Mouse (Mus musculus) mature B cell (primary cell): ENCODE data around the gene Abi1.
"Not testable (repeated sequence)": the region's sequence is repeated elsewhere in the genome, so short reads cannot be mapped to it uniquely, and the experiment has no call there.

Source experiments
- in situ Hi-C: fragments of 300-500 bp; cut with MboI; formaldehyde crosslinking; loops from 2 replicates; pipeline ENCODE4 v1.14.3; 2019

The Abi1 gene

DNA sequence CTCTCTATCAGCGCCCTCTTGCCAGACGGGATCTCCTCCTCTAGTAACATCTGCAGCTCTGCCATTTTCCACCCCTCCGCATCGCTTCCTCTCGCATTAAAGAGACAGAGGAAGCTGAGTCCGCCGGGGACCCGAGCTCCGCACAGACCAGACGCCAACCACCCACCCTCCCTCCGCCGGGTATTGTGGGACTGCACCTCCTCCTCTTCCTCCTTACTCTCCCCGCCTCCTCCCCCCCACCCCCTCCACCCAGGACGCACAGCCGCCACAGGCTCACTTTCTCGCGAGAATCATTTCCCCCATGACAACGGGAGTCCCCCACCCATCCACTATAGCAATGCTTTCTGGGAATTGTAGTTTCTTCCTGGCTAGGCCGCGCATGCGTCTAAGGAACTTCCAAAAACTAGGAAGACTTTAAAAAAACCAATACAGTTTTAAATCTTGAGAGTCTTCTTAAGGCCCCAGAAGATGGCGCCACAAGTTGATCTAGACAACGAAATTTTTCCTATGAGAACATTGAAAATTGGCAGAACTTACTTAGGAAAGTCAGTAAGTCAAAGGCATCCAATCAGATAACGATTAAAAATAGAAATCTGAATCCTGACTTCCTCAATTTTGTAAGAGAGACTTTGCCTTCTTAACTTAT is at the start of gene Abi1:
TSS of gene Abi1 (minus strand) at position 241 of the 646 bp plus-strand sequence.
- in situ Hi-C loops, result no loop called here

- in situ Hi-C loops, result no loop called here
Measured at GRCm38 (mm10) chr2:23084540-23084939, 44.5 kb upstream of the Abi1 start.

- in situ Hi-C loops, result no loop called here
Measured at GRCm38 (mm10) chr2:23078588-23078987, 38.5 kb upstream of the Abi1 start.

- in situ Hi-C loops, result no loop called here
Measured at GRCm38 (mm10) chr2:23077693-23078092, 37.7 kb upstream of the Abi1 start.

DNA sequence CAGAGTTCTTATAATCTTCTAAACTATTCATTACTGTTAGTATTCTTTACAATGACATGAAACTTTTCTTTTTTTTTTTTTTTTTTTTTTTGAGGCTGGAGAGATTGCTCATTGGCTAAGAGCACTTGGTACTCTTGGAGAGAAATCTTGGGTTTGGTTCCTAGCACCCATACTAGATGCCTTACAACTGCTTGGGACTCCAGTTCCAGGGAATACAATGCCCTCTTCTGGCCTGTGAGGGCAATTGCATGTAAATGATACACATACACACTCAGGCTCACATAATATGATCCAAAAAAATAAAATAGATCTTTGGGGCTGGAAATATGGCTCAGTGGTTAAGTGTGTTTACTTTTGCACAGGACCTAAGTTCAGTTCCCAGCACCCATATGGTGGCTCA is 36.7 kb upstream of the Abi1 start:
- in situ Hi-C loops, result no loop called here

- in situ Hi-C loops, result no loop called here
Measured at GRCm38 (mm10) chr2:23075846-23076245, 35.8 kb upstream of the Abi1 start.

GRCm38 (mm10) chr2:23071406-23071805 is 31.4 kb upstream of the Abi1 start:
- in situ Hi-C loops, result no loop called here

DNA sequence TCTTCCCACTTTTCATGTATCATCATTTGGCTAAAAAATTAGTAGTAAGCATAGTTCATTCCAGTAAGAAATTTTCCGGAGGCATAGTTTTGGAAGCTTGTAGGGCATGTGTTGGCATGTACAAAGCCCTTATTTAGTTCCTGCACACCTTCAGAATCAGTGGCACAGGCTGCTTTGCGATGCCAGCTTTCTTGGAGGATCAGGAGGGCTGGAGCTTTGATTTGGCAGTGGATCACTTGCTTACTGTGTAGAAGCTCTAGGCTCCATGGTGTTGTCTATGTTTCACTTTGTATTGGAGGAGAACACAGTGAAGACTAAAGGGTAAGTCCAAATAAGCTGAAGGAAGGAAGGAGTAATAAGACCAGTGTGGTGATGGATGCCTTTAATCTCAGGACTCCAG is 30.4 kb upstream of the Abi1 start:
- in situ Hi-C loops, result no loop called here

DNA sequence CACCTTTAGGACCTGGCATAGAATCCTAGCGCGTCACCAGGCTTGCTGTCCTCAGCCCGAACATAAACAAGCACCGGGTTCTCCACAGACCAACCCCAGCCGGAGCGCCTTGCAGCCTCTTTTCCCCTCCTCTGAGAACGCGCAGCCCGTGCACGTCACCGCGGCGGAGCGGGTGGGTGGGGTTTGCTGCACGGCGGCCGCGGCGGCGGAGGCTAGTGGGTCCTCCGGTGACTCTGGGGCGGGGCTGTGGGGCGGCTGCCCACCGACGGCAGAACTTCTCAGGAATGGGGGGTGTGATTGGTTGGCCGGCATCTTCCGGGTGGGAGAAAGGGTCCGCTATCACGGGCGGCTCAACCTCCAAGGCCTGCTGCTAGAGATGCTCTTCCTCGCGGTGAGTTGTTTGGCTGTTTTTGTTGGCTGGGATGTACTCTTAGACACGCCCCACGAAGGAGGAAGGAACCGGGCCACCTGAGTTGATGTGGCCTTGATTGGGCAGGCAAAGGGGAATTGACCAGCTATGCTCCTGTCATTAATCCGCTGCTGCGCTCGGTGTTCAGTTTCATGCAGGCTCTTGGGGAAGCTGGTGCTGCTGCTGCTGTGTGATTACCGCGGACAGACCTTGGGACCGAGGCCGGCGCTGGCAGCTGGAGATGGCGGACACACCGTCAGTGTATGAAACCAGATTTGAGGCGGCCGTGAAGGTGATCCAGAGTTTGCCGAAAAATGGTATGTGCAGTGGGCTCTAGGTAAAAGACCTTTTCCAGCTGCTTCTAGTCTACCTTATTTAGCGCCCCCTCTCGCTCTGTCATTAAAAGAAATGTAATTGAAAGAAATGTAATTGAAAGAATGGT is 29.1 kb upstream of the Abi1 start:
- in situ Hi-C loops, result no loop called here

- in situ Hi-C loops, result no loop called here
Measured at GRCm38 (mm10) chr2:23068370-23068737, 28.3 kb upstream of the Abi1 start.

- in situ Hi-C loops, result no loop called here
Measured at GRCm38 (mm10) chr2:23067552-23068369, 27.7 kb upstream of the Abi1 start, which contains the start of gene Acbd5. Gene Acbd5, plus strand, starts transcription at chr2:23068167.

DNA sequence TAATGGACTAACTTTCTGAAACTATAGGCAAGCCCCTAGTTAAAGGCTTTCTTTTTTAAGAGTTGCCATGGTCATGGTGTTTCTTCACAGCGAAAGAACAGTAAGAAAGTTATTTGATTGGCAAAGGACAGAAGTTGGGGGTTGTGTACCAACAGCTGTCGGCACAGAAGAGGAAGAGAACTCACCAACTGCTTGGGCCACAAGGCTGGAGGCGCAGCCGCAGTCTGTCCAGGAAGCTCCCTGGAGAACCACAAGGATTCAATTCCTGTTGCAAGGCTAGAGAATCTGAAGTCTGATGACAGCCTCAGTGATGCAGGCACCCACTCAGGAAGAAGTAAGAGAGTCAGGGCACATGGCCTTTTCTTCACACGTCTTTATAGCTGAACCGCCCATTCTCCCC is 12.5 kb upstream of the Abi1 start:
- in situ Hi-C loops, result no loop called here

DNA sequence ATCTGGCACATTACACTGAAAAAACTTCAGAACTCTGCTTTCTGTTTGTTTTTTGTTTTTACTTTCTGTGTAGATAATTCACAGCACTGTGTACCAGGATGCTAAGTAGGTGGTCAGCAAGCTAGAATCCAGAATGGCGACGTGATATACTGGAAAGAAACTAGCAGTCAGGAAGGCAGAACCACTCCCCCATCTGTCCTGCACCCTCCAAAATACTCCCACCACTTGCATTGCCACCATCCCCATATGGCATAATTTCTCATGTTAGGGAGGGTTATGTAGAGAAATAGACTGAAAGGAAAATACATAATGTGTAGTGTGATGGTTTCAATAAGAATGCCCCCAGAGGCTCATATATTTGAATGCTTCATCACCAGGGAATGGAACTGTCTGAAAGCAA is 11.8 kb upstream of the Abi1 start:
- in situ Hi-C loops, result no loop called here

DNA sequence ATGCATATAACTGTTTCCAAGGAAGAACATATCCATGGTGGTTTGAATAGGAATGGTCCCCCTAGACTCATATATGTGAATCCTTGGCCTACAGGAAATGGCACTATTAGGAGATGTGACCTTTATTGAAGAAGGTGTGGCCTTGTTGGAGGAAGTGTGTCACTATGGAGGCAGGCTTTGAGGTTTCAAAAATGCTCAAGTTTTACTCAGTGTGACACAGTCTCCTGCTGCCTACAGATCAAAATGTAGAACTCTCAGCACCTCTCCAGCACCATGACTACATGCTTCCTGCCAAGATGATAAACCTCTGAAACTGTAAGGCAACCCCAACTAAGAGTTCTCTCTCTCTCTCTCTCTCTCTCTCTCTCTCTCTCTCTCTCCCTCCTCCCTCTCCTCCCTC is 8.0 kb upstream of the Abi1 start:
- in situ Hi-C loops, result no loop called here

DNA sequence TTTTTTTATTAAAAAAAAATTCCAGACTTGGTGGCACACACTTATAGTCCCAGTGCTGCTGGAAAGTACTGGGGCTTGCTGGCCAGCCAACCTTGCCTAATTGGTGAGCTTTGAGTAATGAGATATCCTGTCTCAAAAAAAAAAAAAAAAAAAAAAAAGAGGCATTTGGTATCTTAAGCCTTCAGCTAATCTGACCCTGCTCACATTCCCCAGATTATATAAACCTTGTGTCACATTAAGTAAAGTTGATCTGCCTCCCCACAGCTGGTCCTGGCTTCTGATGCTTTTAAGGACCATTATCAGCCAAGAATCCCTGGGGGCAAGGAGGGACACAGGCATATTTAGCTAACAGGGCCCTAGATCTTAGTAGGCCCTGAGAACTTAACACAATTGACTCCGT is 5.7 kb upstream of the Abi1 start:
- in situ Hi-C loops, result no loop called here

DNA sequence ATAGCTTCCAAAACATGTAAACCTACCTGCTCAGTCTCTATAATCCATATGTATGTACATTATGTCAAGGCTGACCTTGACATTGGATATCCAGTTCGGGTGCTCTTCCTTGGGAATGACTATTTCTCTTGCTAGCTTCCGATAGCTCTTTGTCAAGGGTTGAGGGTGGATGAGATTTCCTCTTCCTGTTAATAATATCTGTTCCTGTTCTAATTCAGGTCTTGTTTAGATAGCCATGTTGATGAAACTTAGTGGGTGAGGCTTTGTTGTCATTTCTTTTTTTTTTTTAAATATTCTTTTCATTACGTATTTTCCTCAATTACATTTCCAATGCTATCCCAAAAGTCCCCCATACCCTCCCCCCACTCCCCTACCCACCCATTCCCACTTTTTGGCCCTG is 2.1 kb upstream of the Abi1 start:
- in situ Hi-C loops, result no loop called here

- in situ Hi-C loops, result no loop called here
Measured at GRCm38 (mm10) chr2:23041457-23041856, 1.4 kb upstream of the Abi1 start.

DNA sequence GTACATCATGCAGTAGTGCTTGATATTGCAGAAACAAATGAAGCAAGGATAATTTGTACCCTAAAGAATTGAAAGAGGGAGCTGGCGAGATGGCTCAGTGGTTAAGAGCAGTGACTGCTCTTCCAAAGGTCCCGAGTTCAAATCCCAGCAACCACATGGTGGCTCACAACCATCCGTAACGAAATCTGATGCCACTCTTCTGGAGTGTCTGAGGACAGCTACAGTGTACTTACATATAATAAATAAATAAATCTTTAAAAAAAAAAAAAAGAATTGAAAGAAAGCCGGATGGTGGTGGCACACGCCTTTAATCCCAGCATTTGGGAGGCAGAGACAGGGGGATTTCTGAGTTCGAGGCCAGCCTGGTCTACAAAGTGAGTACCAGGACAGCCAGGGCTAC is 649 bp upstream of the Abi1 start:
- in situ Hi-C loops, result not testable (repeated sequence)

GRCm38 (mm10) chr2:23039082-23040000 is 700 bp downstream of the Abi1 start:
- in situ Hi-C loops, result no loop called here

DNA sequence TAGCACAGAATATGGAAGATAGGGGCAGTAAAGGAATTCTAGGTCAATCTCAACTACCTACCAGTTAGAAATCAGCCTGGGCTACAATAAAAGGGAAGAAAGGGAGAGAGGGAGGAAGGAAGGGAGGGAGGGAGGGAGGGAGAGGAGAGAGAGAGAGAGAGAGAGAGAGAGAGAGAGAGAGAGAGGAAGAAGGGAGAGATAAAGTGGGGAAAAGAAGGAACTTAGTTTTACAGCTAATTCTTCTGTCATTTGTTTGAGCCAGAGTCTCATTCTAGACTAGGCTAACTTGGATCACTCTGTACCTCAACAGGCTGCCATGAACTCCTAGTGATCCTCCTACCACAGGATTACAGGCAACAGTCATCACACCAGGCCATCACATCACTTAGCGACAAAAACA is 4.6 kb downstream of the Abi1 start:
- in situ Hi-C loops, result no loop called here

DNA sequence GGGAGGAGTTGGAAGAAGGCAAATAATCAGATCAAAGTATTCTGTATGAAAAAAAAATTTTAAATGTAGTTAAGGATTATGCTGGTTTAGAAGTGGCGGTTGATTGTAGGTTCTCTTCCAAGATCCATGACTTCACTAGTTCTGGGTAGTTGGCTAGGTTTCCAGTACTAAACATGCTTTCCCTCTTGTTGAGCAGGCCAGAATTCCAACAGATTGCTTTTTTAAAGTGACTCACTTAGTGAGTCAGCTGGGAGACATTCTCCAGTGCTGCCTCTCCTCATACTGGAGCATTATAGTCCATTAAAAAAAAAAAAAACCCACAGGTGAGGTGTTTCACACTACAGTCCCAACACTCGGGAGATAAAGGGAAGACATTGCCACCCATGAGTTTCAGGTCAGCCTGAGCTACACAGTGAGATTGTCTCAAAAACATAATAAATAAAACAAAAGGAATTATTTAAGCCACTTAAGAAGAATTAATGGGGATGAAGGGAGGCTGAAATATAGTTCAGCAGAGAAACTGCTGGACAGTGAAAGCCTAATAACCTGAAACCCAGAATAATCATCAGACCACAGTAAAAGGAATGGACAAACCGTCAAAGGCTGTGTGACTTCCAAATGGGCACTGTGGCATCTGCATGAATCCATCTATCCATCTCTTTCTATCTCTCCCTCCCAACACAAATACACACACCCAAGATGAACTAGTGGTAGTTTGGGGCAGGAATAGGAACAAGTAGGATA is 5.2 kb downstream of the Abi1 start:
- in situ Hi-C loops, result no loop called here
